Mouse (Mus musculus): Measurements from ENCODE around the gene Agap1. TPM values are rescaled to one million over a fixed set of nuclear protein-coding genes. Genes with fewer than 3 reads are reported as not detected.

The Agap1 gene
- polyA plus RNA-seq, 1 experiment from 2014 or later: 7.7 TPM

DNA sequence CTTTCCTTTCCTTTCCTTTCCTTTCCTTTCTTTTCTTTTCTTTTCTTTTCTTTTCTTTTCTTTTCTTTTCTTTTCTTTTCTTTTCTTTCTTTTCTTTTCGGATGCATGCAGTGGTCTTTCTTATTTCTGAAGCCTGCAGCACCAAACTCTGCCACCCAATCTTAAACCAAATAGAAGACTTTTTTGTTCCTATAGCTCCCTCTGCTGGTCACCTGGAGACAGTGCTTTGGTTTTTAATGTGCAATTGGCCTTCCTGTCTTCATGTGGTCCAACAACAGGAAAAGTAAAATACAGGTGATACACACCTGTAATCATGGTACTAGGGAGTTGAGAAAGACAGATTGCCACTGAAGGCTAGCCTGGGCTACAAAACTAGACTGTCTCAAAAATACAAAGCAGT lies 177.1 kb downstream of the Agap1 start:
- H3K9me3 ChIP-seq (ENCODE audit: low read length): no peaks in the 10 kb centered on the region
- ATAC-seq (ENCODE audit: low FRiP score, low TSS enrichment): no peak
- no peak overlapping the region for H3K27ac ChIP-seq (ENCODE audit: low read length)
- H3K4me1 ChIP-seq (ENCODE audit: insufficient read depth, low read length): no peaks in the 10 kb centered on the region
- peaks cover 17% of the 10 kb centered on the region for H3K36me3 ChIP-seq (ENCODE audit: insufficient read depth, low read length)
- H3K4me3 ChIP-seq (ENCODE audit: low read length): no peak overlapping the region
- no peaks in the 10 kb centered on the region for H3K27me3 ChIP-seq (ENCODE audit: insufficient read depth, low read length)
- WGBS: 27% methylated on average over 1 of the region's 1 CpGs
- no peak overlapping the region for H3K9ac ChIP-seq (replicated peaks; ENCODE audit: low read length)
- H3K4me2 ChIP-seq (replicated peaks; ENCODE audit: low read depth, low read length): no peak overlapping the region

DNA sequence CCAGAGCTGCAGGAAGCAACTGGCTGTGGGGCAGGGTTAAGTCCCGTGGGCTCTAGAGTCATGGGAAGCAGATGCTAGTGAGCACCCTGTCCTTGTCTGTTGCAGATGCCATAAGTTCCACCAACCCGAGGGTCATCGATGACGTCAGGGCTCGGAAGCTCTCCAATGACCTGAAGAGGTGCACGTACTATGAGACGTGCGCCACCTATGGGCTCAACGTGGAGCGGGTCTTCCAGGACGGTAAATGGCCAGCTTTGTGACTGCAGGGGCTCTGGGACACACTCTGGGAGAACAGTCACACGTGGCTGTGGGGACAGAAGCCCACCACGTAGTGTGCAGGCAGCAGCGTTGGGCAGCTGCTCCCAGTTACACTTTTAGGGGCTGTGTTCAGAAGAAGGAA lies 179.4 kb downstream of the Agap1 start:
- H3K27ac ChIP-seq (ENCODE audit: low read length): no peak overlapping the region
- H3K27me3 ChIP-seq (ENCODE audit: insufficient read depth, low read length): no peaks in the 10 kb centered on the region
- no peak overlapping the region for H3K4me2 ChIP-seq (replicated peaks; ENCODE audit: low read depth, low read length)
- H3K36me3 ChIP-seq (ENCODE audit: insufficient read depth, low read length): peaks cover 29% of the 10 kb centered on the region
- no peak overlapping the region for H3K4me3 ChIP-seq (ENCODE audit: low read length)
- no peaks in the 10 kb centered on the region for H3K4me1 ChIP-seq (ENCODE audit: insufficient read depth, low read length)
- 75% methylated on average over 14 of the region's 14 CpGs for WGBS
- no peak for ATAC-seq (ENCODE audit: low FRiP score, low TSS enrichment)
- no peak overlapping the region for H3K9ac ChIP-seq (replicated peaks; ENCODE audit: low read length)
- H3K9me3 ChIP-seq (ENCODE audit: low read length): no peaks in the 10 kb centered on the region

- no peaks in the 10 kb centered on the region for H3K27me3 ChIP-seq (ENCODE audit: insufficient read depth, low read length)
- ATAC-seq (ENCODE audit: low FRiP score, low TSS enrichment): no peak
- H3K9me3 ChIP-seq (ENCODE audit: low read length): no peaks in the 10 kb centered on the region
- 90% methylated on average over 2 of the region's 2 CpGs for WGBS
- no peak overlapping the region for H3K27ac ChIP-seq (ENCODE audit: low read length)
- H3K4me3 ChIP-seq (ENCODE audit: low read length): no peak overlapping the region
- H3K9ac ChIP-seq (replicated peaks; ENCODE audit: low read length): no peak overlapping the region
- H3K36me3 ChIP-seq (ENCODE audit: insufficient read depth, low read length): peaks cover 24% of the 10 kb centered on the region
- no peaks in the 10 kb centered on the region for H3K4me1 ChIP-seq (ENCODE audit: insufficient read depth, low read length)
- H3K4me2 ChIP-seq (replicated peaks; ENCODE audit: low read depth, low read length): no peak overlapping the region
Observed at GRCm38 (mm10) chr1:89635131-89635530, 180.5 kb downstream of the Agap1 start.

- ATAC-seq (ENCODE audit: low FRiP score, low TSS enrichment): no peak
- 95% methylated on average over 4 of the region's 4 CpGs for WGBS
- H3K9ac ChIP-seq (replicated peaks; ENCODE audit: low read length): no peak overlapping the region
- no peaks in the 10 kb centered on the region for H3K27me3 ChIP-seq (ENCODE audit: insufficient read depth, low read length)
- H3K9me3 ChIP-seq (ENCODE audit: low read length): no peaks in the 10 kb centered on the region
- no peak overlapping the region for H3K4me3 ChIP-seq (ENCODE audit: low read length)
- H3K4me1 ChIP-seq (ENCODE audit: insufficient read depth, low read length): no peaks in the 10 kb centered on the region
- no peak overlapping the region for H3K4me2 ChIP-seq (replicated peaks; ENCODE audit: low read depth, low read length)
- no peak overlapping the region for H3K27ac ChIP-seq (ENCODE audit: low read length)
- peaks cover 24% of the 10 kb centered on the region for H3K36me3 ChIP-seq (ENCODE audit: insufficient read depth, low read length)
Observed at GRCm38 (mm10) chr1:89637670-89638069, 183.1 kb downstream of the Agap1 start.

DNA sequence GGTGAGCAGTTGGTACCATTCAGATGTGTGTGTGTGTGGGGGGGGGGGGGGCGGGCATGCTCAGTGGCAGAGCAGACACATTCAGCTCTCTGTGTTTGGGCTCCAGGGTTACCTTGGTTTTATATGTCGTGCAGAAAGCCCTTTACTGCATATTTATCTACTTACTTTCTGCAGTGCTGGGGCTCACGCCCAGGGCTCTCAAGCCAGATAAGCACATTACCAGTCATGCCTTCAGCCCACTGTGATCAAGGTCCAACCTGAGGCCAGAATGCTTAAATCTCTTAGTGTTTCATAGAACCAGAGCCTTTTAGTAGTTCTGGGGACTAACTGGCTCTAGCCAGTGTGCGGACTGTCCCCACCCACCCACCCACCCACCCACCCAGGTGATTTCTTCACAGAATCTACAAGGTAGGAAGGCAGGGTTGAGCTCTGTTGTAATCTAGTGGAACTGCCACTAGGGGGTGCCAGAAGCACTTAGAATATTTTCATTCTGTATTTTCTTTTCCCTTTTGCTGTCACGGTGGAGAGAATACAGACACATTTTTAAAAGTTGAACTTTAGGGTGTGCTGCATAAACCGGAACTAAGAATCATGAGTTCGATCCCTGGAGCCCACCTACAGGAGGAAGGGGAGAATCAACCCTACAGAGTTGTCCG lies 189.0 kb downstream of the Agap1 start:
- Histone ChIP-seq H3K27me3 (ENCODE audit: insufficient read depth, low read length) (no peaks in the 10 kb centered on the region), H3K4me2 (replicated peaks; ENCODE audit: low read depth, low read length) (peak overlapping the region; percentile 32), H3K36me3 (ENCODE audit: insufficient read depth, low read length) (peaks cover 6% of the 10 kb centered on the region), H3K4me1 (ENCODE audit: insufficient read depth, low read length) (peaks cover 10% of the 10 kb centered on the region), H3K9ac (replicated peaks; ENCODE audit: low read length) (no peak overlapping the region), H3K9me3 (ENCODE audit: low read length) (no peaks in the 10 kb centered on the region), H3K27ac (ENCODE audit: low read length) (no peak overlapping the region), H3K4me3 (ENCODE audit: low read length) (no peak overlapping the region)
- no peak for ATAC-seq (ENCODE audit: low FRiP score, low TSS enrichment)
- WGBS: 61% methylated on average over 8 of the region's 8 CpGs

DNA sequence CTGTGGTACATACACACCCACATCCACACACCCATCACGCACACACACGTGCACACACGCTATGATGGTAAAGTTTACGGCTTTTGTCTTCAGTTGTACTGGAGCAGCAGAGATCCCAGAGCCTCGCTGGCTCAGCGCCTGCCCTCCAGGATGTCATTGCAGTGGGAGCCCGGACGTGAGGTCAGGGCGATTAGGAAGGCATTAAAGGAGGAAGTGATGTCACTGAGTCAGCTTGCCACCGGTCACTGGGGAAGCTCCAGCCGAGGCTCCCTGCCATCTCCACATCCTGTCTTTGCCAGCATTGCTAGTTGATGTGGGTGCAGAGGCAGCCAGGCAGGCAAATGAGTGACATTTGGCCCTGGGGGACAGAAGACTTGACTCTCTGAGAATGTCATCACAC lies 189.5 kb downstream of the Agap1 start:
- H3K27me3 ChIP-seq (ENCODE audit: insufficient read depth, low read length): no peaks in the 10 kb centered on the region
- H3K4me1 ChIP-seq (ENCODE audit: insufficient read depth, low read length): peaks cover 10% of the 10 kb centered on the region
- ATAC-seq (ENCODE audit: low FRiP score, low TSS enrichment): no peak
- H3K9ac ChIP-seq (replicated peaks; ENCODE audit: low read length): no peak overlapping the region
- no peak overlapping the region for H3K4me3 ChIP-seq (ENCODE audit: low read length)
- WGBS: 64% methylated on average over 11 of the region's 11 CpGs
- peaks cover under 1% of the 10 kb centered on the region for H3K36me3 ChIP-seq (ENCODE audit: insufficient read depth, low read length)
- peak overlapping the region; percentile 32 for H3K4me2 ChIP-seq (replicated peaks; ENCODE audit: low read depth, low read length)
- H3K9me3 ChIP-seq (ENCODE audit: low read length): no peaks in the 10 kb centered on the region
- no peak overlapping the region for H3K27ac ChIP-seq (ENCODE audit: low read length)

GRCm38 (mm10) chr1:89646326-89647018 lies 191.9 kb downstream of the Agap1 start:
- Histone ChIP-seq H3K4me1 (ENCODE audit: insufficient read depth, low read length) (peaks cover 10% of the 10 kb centered on the region), H3K27ac (ENCODE audit: low read length) (no peak overlapping the region), H3K4me3 (ENCODE audit: low read length) (peak overlapping the region; percentile 44), H3K9ac (replicated peaks; ENCODE audit: low read length) (peak overlapping the region; percentile 44; the same call in 1 of the 2 replicates), H3K4me2 (replicated peaks; ENCODE audit: low read depth, low read length) (peak overlapping the region; percentile 62), H3K36me3 (ENCODE audit: insufficient read depth, low read length) (no peaks in the 10 kb centered on the region), H3K27me3 (ENCODE audit: insufficient read depth, low read length) (no peaks in the 10 kb centered on the region), H3K9me3 (ENCODE audit: low read length) (no peaks in the 10 kb centered on the region)
- ATAC-seq (ENCODE audit: low FRiP score, low TSS enrichment): peak; percentile 80
- 19% methylated on average over 4 of the region's 4 CpGs for WGBS

DNA sequence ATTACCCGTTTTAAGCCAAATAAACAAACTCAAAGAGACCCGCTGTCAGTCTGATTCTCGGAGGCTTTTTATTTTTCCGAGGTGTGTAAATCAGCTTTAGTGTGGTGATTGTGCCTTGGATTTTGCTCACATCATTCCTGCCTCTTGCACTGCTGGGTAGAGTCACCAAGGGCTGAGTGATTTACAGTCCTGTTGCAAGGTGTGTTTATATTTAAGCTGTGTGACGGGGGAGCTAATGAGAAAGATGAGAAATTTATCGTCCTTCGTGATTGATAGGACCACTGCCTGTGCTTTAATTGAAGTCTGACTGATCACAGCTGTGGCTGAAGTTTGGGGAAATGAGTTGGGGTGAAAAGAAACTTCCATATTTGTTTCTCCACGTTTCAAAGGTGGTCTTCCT lies 192.9 kb downstream of the Agap1 start:
- Histone ChIP-seq H3K9me3 (ENCODE audit: low read length) (no peaks in the 10 kb centered on the region), H3K27me3 (ENCODE audit: insufficient read depth, low read length) (no peaks in the 10 kb centered on the region), H3K9ac (replicated peaks; ENCODE audit: low read length) (no peak overlapping the region), H3K4me2 (replicated peaks; ENCODE audit: low read depth, low read length) (no peak overlapping the region; the same call in 1 of the 2 replicates), H3K4me1 (ENCODE audit: insufficient read depth, low read length) (peaks cover 10% of the 10 kb centered on the region), H3K36me3 (ENCODE audit: insufficient read depth, low read length) (no peaks in the 10 kb centered on the region), H3K4me3 (ENCODE audit: low read length) (no peak overlapping the region), H3K27ac (ENCODE audit: low read length) (no peak overlapping the region)
- ATAC-seq (ENCODE audit: low FRiP score, low TSS enrichment): no peak
- 27% methylated on average over 8 of the region's 8 CpGs for WGBS

DNA sequence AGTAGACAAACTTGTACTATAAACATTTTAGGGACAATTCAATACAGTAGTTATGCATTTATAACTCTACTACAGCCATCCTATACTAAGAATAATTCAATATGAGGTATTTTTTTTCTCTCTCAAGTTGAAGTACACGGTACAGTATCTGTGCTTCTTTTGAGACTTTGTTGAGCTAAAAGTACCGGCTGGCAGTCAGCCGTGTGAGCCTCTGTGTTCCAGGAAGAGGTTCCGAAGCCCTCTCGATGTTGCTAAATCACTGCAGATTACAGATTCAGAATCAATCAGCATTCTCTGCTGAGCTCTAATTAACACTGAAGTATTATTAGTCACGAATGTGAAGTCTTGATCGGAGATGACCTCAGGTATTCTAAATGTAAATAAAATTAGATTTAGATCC lies 196.0 kb downstream of the Agap1 start:
- H3K4me1 ChIP-seq (ENCODE audit: insufficient read depth, low read length): peaks cover 7% of the 10 kb centered on the region
- no peaks in the 10 kb centered on the region for H3K9me3 ChIP-seq (ENCODE audit: low read length)
- no peak overlapping the region for H3K27ac ChIP-seq (ENCODE audit: low read length)
- no peak for ATAC-seq (ENCODE audit: low FRiP score, low TSS enrichment)
- H3K4me3 ChIP-seq (ENCODE audit: low read length): no peak overlapping the region
- H3K36me3 ChIP-seq (ENCODE audit: insufficient read depth, low read length): no peaks in the 10 kb centered on the region
- H3K27me3 ChIP-seq (ENCODE audit: insufficient read depth, low read length): no peaks in the 10 kb centered on the region
- H3K4me2 ChIP-seq (replicated peaks; ENCODE audit: low read depth, low read length): no peak overlapping the region
- 89% methylated on average over 7 of the region's 7 CpGs for WGBS
- H3K9ac ChIP-seq (replicated peaks; ENCODE audit: low read length): no peak overlapping the region

DNA sequence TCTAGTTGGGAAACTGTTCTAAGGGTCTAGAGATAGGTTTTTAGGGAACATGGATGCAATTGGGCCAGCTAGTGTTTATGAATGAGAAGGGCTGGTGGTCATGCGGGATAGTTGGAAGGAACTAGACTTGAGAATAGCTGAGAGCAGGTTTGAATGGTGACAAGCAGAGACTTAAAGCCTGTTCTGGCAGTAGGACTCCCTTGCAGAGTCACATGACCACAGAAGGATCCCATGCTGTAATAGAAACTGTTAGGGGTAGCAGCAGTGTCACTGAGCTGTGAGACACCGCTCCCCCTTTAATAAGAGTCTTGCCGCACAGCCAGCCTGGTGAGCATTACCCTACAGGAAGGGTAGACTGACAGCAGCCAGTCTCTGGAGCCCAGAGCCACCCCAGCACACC lies 201.6 kb downstream of the Agap1 start:
- H3K9ac ChIP-seq (replicated peaks; ENCODE audit: low read length): no peak overlapping the region
- no peak overlapping the region for H3K4me3 ChIP-seq (ENCODE audit: low read length)
- no peaks in the 10 kb centered on the region for H3K27me3 ChIP-seq (ENCODE audit: insufficient read depth, low read length)
- H3K36me3 ChIP-seq (ENCODE audit: insufficient read depth, low read length): no peaks in the 10 kb centered on the region
- H3K4me1 ChIP-seq (ENCODE audit: insufficient read depth, low read length): 0 out of 2 replicates have a peak, but pooled peaks cover 5% of the 10 kb centered on the region
- H3K9me3 ChIP-seq (ENCODE audit: low read length): no peaks in the 10 kb centered on the region
- no peak for ATAC-seq (ENCODE audit: low FRiP score, low TSS enrichment)
- H3K4me2 ChIP-seq (replicated peaks; ENCODE audit: low read depth, low read length): no peak overlapping the region
- 88% methylated on average over 3 of the region's 3 CpGs for WGBS
- no peak overlapping the region for H3K27ac ChIP-seq (ENCODE audit: low read length)
